Mouse (Mus musculus): ENCODE data around the gene Mbd5.

Gene Mbd5

DNA sequence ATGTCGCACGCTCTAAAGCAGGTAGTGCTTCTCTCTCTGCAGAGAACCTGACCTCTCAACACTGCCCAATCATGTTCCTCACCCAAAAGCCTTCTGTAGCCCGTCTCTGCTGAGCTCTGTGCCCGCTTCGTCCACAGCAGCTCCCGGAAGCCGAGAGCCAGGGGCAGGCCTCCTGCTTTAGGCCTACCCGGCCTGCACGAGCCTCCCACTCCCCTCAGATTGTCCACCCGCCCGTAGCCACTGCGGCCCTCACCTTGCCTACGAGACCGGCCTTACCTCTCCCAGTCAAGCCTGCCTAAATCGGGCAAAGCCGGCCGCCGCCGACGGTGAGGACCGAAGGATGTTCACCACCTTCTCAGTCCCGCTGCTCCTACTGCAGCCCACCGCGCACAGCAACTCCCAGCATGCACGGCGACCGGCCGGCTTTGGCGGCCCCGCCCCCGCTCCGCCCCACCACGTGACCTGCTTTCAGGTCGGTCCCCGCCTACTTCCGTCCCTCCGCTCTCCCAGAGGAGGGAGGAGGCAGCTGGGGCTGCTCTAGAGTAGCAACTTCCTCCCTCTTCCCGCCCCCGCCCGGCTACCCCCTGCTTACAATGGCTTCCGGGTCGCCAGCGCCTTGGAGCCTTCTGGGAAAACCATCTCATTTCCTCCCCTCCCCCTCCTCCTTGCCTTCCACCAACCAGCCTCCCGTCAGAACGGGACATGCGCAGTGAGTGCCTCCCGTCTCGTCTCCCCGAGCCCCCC, at the start of gene Mbd5:
Mbd5 (plus strand) TSS at position 668 of the 744 bp plus-strand sequence.
- peak; percentile 99 for DNase-seq

DNA sequence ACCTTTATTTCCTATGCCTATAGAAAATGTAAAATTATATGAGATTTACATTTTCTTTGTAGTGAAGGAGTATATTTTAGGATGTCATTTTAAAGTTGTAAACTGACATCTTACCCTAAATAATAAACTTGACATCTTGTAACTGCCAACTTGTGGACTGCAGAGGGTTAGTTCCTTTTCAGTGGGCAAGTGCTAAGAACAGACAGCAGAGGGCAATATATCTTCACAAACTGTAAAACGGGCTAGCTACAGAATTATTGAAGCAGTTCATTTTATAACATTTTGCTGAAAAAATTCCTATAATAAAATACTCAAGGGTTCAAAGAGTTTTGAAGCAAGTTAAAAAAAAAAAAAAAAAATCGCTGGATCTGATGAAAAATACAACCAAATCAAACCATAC, 40.4 kb upstream of the Mbd5 start:
- no peak for DNase-seq

DNA sequence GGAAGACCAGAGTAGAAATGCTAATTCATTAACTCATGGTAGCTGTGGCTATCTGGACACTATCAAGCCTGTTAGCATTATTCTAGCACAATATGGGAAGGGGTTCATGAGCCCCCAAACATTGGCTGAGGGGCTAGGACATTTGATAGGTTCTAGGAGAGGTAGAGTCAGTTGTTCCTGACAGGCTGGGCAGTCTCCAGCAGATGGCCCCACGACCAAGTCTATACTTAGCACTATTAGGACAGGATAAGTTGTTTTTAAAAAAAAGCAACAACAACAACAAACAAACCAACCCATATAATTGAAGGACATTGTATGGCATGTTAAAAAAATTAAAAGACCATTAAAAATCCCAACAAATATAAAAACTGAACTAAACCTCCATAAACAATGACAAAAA, 35.1 kb upstream of the Mbd5 start:
- DNase-seq = no peak

DNA sequence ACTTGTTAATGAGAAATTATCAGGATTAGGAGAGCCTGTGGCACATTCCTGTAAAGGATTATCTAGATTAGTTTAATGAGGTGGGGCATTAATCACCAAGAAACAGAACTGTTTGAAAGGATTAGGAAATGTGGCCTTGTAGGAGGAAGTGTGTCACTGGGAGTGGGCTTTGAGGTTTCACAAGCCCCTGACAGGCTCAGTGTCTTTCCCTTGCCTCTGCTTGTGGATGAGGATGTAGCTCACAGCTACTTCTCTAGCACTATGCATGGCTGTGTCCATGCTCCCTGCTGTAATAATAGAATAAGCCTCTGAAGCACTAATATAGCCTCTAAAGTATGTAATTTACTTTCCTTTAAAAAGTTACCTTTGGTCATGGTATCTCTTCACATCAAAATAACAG, 33.5 kb upstream of the Mbd5 start:
- DNase-seq = no peak

DNA sequence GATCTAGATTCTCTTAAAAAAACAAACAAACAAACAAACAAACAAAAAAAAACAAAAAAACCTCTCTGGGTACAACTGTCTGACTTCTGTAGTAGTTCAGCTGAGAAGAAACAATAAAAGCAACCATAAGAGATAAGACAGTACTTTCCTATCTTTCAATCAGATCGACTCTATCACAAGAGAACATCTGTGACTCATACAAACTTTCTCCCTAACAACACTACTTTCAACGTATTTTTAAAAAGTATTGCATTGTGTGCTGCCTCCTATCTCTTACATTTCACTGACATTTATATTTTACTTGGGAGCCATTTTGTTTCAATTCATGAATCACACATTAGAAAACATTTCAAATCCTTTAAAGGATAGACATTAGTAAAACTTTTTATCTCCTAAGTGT, 14.2 kb upstream of the Mbd5 start:
- no peak for DNase-seq

DNA sequence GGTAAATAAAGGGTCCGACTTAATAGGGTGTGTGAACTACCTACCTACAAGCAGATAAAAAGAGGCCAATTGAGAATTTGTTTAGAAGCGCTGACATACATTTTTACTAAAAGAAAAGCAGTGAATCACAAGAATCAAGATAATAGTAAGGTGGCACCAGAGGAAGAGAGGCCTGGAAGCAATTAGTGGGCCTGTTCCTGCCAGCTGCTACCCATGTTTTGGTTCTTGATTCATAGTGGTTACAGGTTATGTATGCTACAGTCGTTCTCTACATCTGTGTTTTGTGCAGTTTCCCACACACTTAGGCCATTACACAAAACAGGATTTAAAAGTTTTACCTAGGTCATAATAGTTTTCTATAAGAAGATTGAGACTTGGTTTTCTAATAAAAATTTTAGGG, 1.5 kb upstream of the Mbd5 start:
- DNase-seq = no peak

DNA sequence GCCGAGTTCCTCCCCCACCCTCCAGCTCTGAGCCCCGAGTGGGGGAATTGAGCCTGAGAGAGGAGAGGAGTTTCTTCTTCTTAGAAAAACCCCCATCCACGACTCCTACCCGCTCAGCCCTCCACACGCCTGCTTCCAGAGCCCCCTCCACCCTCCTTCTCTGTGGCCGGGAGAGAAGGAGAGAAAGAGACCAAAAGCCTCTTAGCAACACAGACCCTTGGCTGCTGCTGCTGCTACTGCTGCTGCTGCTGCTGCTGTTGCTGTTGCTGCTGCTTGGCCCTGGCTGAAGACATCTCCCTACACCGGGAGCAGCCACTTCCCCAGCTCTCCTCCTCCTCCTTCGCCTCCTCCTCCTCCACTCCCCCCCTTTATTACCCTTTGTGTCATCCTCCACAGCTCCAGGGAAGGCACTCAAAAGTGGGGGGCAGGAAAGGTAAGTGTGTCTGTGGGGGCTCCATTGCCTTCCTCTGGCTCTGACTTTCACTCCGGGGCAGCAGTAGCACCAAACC, 489 bp downstream of the Mbd5 start:
- peak; percentile 75 for DNase-seq

DNA sequence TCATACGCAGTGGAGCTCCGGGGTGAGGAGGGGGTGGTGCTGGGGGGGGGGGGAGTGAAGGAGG, 776 bp downstream of the Mbd5 start, which contains the start of gene Orc4:
Orc4 (minus strand) TSS at position 26 of the 64 bp plus-strand sequence.
- DNase-seq = no peak

DNA sequence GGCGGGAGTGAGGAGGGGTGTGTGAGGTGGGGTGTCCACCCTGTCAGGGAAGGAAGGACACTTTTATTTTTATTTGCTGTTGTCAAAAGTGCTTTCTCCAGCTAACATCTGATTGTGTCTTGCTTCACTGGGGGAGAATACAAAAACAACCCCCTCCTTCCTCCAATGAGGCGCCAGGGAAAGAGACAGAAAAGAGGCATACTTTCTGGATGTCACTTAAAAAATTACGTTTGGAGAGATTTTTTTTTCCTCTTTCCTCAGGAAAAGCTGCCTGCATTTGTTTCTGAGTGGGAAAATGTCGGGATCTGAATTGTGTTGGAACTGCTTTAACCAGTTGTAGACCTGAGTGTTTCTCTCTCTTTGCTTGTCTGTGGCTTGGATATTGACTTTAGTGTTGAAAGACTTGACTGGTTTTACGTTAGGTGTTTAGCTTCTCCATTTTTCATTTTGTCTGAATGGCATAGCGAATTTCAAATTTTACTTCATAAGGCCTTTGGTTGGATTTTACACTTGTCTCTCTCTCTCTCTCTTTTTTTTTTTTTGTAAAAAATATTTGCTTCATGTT, 1.1 kb downstream of the Mbd5 start:
- DNase-seq = no peak

DNA sequence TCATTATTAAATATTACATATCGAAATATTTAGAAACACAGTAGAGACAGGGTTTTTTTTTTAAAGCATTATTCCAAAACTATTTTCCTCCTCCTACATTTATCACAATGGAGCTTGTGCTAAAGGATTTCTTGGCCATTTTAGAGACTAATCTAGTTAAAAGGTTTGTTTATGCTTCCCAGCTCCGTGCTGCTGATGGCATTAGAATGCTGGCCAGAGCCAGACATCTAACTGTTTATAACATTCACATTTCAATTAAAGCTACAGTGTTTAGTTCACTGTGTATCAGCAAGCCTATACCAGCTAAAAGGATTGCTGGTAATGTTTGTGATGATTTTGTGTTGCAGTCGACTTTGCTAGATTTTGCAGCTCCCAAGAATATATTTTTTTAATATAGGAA, 7.3 kb downstream of the Mbd5 start:
- no peak for DNase-seq

DNA sequence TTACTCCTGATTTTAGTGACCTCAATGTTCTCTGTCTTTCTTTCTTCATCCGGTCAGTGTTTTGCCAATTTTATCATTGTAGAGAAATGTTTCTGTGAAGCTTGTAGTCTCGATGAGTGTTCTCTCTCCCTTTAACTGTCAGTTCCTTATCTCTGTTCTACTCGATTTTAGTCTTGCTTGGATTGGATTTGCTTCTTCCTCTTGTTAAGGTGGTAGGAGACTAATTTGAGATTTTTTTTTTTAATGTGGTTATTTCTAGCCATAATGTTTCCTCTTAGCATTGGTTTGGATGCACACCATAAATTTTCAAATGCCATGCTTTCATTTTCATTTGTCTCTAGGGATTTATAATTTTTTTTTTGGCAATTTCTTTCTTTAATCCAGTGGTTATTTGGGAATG, 29.6 kb downstream of the Mbd5 start:
- no peak for DNase-seq

DNA sequence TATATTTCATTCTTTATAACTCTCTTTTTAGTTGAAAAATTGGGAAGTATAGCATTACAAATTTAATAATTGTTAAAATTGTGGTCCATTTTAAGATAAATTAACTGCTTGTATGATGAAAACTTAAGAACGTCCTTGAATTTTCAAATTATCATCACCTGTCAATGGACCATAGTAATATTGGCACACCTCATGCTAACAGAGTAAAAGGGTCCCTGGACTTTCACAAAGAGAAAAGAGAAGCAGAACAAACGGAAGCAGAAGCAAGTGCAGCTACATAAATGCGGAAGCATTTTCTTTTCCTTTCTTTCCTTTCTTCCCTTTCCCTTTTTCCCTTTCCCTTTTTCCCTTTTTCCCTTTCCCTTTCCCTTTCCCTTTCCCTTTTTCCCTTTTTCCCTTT, 41.0 kb downstream of the Mbd5 start:
- DNase-seq = no peak

DNA sequence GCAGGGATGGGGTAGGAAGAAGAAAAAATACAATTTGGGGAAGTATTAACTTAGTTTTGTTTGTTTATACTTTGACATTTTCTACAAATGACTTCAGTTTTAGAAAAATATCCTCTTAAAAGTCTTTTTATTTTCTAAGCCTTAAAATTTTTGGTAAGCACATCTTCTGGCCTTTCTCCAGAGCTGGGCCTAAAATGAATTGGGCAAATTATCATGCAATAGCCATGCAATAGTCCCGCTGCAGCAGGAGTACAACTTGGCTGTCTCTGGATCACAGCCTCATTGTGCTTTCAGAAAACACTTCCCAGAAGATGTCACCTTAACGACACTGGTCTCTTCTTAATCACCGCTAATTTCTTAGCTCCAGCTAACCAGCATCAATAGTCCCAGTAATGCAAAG, 91.2 kb downstream of the Mbd5 start:
- DNase-seq = no peak

DNA sequence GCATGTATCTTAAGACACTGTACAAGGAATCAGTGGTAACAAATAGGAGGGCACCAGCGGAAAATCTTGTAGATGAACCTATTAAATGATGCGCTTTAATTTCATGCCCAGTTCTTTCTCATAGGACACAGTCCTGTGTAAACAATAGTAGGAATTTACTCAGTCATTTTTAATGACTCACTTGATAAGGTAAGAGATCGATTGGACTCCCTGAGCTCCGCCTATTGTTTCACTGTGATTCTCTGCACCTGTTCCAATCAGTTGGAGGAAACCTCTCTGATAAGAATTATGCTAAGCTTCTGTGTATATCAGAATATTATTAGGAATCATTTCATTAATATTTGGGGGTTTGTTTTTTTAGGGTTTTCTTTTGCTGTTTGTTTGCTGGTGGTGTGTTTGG, 100.7 kb downstream of the Mbd5 start:
- DNase-seq = no peak

DNA sequence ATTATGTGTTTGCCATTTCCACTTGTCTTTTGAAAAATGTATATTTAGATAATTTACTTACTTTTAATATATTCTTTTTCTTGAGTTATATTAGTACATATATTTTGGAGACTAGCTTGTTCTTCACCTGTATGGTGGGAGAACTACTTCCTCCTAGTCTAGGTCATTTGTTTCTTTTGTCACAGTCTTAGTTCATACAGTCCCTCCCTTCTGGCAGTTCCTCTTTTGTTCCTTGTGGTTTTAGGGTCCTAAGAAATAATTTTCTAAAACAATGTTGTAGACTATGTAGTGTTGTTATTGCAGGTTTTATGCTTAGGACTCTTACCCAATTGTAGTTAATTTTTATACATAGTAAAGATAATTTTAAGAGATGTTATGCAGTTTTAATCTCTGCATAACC, 118.6 kb downstream of the Mbd5 start:
- DNase-seq = no peak

DNA sequence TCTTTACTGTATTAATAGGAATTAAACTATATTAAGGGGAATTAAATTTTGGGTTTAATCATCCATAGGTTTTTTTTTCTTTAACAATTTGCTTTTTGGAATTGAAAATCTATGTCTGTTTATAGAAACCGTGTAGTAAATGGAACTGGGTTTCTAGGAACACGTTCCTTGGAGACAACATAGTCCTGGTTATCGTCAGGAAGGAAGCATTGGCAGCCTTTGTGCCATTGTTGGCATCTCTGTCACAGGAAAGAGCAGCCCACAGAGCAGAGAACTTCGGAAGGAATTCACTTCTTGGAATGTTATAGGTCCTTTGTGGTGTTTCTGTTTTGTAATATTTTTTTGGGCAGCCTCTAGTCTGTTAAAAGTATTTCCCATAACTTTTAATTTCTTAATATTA, 135.7 kb downstream of the Mbd5 start:
- DNase-seq = no peak

DNA sequence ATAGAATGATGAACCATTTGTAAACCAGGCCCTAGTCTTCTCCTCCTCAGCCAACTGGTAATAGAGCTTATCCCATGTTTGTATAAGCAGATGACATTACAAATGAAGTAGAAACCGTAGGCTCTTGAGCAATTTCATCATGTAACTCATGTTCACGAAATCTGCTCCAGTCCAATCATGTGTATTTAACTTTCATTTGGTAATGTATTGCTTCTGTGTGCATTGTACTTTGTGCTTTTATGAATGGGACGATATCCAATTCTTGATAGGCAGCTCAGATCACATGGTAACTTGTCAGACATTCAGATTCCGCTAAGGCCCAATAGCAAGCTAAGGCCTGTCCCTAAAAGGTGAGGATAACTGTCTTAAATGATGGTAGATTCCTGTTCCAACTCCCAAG, 141.5 kb downstream of the Mbd5 start:
- DNase-seq = no peak

DNA sequence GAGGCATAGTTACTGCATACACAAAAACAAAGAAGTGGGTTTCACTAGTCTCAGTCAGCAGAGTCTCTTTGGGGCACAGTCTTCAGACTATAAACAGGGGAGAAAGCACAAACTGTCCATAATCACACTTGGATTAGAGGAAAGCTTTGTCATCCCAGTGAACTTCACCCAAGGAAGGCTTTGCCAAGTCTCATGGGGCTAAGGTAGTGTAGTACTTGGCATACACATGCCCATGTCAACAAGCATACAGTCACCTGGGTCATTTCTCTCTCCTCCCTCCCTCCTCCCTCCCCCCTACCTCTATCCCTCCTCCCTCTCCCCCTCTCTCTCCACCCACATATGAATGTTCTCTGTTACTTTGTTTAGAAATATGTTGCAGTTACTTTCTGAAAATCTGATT, 147.5 kb downstream of the Mbd5 start:
- no peak for DNase-seq

DNA sequence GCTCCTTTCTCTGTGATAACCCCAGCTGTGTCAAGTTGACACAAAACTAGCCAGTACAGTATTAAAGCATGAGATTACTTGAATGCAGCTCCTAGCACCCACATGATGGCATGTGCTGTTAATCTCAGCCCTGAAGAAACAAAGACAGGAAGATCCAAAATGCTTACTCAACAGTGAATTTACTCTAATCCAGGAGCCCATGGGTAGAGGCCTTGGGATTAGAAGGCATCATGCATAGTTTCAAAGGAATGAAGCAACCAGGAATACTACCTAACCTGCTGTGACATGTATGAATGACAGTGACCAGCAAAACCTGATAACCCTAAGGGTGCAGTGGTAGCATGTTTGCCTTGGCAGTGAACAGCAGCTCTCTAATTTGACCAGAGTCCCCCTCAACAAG, 159.6 kb downstream of the Mbd5 start:
- DNase-seq = no peak

DNA sequence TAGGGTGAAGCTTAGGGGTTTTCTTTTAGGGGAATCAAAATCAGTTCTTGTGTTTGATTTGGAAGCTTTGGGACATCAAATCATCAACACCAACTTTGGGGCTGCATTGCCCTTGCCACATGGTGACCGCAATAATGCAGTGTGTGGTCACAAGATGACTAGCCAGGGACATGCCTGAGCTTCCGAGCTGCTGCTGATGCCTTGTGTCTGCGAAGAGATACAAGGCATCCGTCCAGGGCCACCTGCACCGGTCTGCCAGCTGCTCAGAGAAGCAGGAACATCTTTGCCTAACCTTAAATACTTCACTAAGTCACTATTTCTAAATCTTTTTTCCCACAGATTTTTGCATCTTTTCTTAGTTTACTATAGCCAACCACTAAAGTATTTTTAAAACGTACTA, 170.6 kb downstream of the Mbd5 start:
- DNase-seq = no peak

DNA sequence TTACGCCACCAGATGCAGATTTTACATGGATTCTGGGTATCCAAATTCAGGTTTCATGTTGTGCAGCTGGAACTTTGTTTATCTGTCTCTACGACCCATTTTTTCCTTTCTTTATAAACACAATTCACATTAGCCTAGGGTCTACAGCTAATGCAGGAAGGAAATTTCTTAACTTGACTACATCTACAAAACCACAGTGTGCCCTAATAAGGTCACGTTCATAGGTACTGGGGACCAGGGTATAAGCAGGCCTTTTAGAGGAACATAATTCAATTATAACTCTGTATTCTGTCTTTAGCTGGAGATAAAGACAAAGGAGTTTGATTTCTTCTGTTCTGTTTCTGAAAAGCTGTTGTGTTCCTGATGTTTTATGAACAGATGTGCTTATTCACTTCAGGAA, 172.3 kb downstream of the Mbd5 start:
- DNase-seq = no peak

DNA sequence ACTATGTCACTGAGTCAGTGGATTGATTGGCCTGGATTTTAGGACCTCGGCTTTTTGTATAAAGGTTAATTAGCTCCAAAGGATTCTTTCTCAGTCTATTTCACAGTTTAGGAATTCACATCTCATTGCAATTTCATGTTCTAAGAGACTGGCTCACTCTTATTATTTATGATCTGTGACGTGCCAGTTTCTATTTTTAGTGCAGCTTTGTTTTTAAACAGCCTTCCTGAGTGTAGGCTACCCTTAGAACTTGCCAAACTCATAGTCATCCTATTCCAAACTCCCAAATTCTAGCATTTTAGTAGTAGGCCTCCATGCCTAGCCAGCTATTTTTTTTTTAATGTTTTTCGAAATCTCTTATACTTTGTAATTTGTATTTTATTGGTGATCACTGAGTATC, 192.9 kb downstream of the Mbd5 start:
- no peak for DNase-seq

DNA sequence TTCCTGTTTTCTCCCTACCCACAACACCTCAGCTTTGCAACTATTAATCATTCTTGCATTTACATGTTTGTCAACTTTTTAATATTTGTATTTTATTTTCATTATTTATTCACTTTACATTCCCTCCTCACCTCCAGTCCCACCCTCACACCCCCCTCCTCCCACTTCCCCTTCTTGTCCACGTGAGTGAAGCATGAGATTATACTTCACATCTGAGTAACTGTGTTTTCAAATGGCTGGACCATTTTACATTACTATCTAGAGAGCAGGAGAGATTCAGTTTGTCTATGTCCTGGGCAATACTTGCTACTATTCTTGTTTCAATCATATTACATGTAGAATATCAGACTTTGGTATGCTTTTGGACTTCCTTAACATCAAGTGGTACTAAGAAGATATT, 204.3 kb downstream of the Mbd5 start:
- no peak for DNase-seq

DNA sequence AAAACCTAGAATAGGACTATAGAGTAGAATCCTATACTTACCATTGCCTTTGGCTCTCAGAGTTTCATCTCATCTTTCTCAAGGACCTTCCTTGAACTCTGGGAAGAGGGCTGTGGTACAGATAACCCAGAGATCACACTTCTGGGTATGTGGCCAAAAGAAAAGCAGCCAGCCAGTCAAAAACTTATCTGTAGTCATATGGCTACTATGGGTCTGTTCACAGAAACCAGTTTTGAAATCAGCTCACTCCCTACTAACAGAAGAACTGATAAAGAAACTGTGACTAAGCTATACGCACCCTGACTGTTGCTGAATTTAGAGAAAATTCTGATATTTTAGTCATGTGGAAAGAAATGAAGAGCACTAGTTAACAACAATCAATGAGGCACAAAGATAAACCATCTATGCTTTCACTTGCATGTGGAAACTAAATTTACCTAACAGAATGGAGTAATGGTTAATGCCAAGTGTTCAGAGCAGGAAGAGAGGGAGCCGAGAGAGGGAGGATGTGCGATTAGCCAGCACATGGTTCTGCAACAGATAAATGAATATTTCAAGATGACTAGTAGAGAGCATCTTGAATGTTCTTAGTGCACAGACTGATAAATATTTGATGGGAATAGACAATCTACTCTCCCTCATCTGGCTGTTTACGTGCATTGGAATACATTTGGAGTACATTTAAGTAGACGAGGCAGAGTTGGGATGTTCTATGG, 211.1 kb downstream of the Mbd5 start:
- DNase-seq = no peak

DNA sequence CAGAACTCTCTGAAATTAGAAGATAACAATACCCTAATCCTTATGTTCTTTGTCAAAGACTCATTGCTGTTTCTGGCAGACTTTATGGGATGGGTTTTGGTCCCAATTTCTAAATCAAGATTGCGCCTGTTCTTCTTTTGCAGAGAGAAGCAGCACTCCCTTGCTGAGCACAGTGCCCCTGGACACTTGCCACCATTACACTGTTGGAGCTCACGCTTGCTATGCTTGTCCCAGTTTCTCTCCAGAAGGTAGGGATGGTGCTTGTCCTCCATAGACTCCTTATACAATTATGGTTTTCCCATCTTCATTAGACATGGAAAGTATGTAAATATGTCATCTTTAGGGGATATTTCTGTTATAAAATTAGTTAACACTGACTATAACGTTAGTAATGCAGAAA, 220.5 kb downstream of the Mbd5 start:
- peak; percentile 66 for DNase-seq
